Mouse (Mus musculus): ENCODE measurements around the gene Tmod3. TPM values are rescaled to one million over a fixed set of nuclear protein-coding genes. Genes with fewer than 3 reads are reported as not detected.

The Tmod3 gene
- total and polyA plus RNA-seq, 2 experiments from 2014 or later, result 33.5 to 76.5 TPM

- Histone ChIP-seq H3K4me3 (ENCODE audit: low read length) (no peak overlapping the region), H3K36me3 (ENCODE audit: insufficient read depth, low read length) (peaks cover 39% of the 10 kb centered on the region), H3K4me1 (ENCODE audit: insufficient read depth, low read length) (no peaks in the 10 kb centered on the region), H3K9ac (replicated peaks; ENCODE audit: low read length) (no peak overlapping the region), H3K27ac (no peak overlapping the region), H3K27me3 (ENCODE audit: insufficient read depth, low read length) (no peaks in the 10 kb centered on the region), H3K9me3 (ENCODE audit: low read length) (no peaks in the 10 kb centered on the region), H3K4me2 (ENCODE audit: low read depth, low read length) (no peak overlapping the region)
- WGBS, result 62% methylated on average over 8 of the region's 8 CpGs
- ATAC-seq (peak; percentile 41), DNase-seq (ENCODE audit: low spot score) (peak; percentile 38)
- no peak for TF ChIP-seq CTCF (IDR thresholded peaks at IDR 0.05; ENCODE audit: low read depth)
These were observed 96.3 kb downstream of the Tmod3 start for GRCm38 (mm10) chr9:75463050-75463660.

DNA sequence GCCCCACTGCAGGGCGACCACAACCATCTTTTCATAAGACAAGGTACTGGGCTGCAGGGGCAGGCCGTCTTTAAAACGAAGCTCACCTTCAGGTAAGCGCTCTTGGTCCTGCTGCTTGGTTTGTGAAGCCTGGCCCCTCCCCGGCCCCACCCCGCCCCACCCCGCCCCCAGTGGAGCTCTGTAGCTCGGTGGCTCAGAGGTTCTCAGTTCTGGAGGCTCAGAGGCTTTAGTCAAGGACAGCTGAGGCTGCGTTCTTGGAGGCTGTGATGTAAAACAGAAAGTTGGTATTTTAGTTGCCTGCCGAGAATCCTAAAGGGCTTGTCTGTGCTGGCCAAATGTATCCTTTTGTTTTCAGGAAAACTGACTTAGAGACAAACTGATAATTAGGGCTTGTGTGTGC lies 103.8 kb downstream of the Tmod3 start:
- Histone ChIP-seq H3K4me2 (ENCODE audit: low read depth, low read length) (no peak overlapping the region), H3K27ac (no peak overlapping the region), H3K4me3 (ENCODE audit: low read length) (no peak overlapping the region), H3K27me3 (ENCODE audit: insufficient read depth, low read length) (no peaks in the 10 kb centered on the region), H3K9me3 (ENCODE audit: low read length) (no peaks in the 10 kb centered on the region), H3K36me3 (ENCODE audit: insufficient read depth, low read length) (peaks cover 80% of the 10 kb centered on the region), H3K9ac (replicated peaks; ENCODE audit: low read length) (no peak overlapping the region), H3K4me1 (ENCODE audit: insufficient read depth, low read length) (no peaks in the 10 kb centered on the region)
- DNase-seq (ENCODE audit: low spot score), result no peak
- no peak for TF ChIP-seq CTCF (IDR thresholded peaks at IDR 0.05; ENCODE audit: low read depth)
- ATAC-seq, result no peak
- 80% methylated on average over 10 of the region's 10 CpGs for WGBS

DNA sequence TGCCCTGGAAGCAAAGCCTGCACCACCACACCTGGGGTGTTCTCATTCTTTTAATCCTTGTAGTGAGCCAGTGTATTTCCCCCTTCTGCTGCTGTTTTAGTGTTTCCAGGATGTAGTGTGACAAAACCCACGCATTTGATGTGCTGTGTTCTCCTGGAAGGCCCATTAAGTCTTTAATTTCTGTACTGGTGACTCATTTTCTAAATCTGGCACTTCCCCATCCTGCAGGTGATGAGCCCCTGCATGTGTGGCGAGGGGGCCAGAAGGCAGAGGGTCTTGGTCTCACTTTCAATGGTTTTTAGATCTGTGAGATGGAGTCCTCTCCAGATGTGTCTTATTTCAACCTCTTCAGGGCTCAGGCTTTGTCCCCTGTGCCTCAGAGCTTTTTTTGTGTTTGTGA lies 105.5 kb downstream of the Tmod3 start:
- H3K4me1 ChIP-seq (ENCODE audit: insufficient read depth, low read length), result no peaks in the 10 kb centered on the region
- H3K27me3 ChIP-seq (ENCODE audit: insufficient read depth, low read length), result no peaks in the 10 kb centered on the region
- H3K9me3 ChIP-seq (ENCODE audit: low read length), result no peaks in the 10 kb centered on the region
- no peak for TF ChIP-seq CTCF (IDR thresholded peaks at IDR 0.05; ENCODE audit: low read depth)
- ATAC-seq, result no peak
- no peak overlapping the region for H3K9ac ChIP-seq (replicated peaks; ENCODE audit: low read length)
- no peak overlapping the region for H3K27ac ChIP-seq
- no peak overlapping the region for H3K4me3 ChIP-seq (ENCODE audit: low read length)
- peaks cover 71% of the 10 kb centered on the region for H3K36me3 ChIP-seq (ENCODE audit: insufficient read depth, low read length)
- no peak overlapping the region for H3K4me2 ChIP-seq (ENCODE audit: low read depth, low read length)
- 91% methylated on average over 2 of the region's 2 CpGs for WGBS
- DNase-seq (ENCODE audit: low spot score), result no peak

DNA sequence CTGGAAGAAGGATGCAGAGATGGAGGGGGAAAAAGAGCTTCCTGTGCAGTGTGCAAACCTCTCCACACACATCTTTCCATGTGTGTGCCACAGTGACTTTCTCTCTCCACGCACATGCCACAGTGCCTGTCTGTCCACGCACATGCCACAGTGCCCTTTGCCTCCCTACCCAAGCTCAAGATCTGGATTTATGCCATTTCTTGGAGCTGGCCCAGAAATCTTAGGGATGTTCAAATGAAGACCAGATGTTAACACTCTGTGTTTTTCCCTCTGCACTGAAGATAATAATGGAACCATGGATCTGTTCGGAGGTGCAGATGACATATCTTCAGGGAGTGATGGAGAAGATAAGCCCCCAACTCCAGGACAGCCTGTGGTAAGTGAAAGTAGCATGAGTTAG lies 111.4 kb downstream of the Tmod3 start:
- ATAC-seq (no peak), DNase-seq (ENCODE audit: low spot score) (no peak)
- Histone ChIP-seq H3K4me3 (ENCODE audit: low read length) (no peak overlapping the region), H3K4me1 (ENCODE audit: insufficient read depth, low read length) (no peaks in the 10 kb centered on the region), H3K36me3 (ENCODE audit: insufficient read depth, low read length) (peaks cover 50% of the 10 kb centered on the region), H3K9ac (replicated peaks; ENCODE audit: low read length) (no peak overlapping the region), H3K27ac (no peak overlapping the region), H3K4me2 (ENCODE audit: low read depth, low read length) (no peak overlapping the region), H3K9me3 (ENCODE audit: low read length) (no peaks in the 10 kb centered on the region), H3K27me3 (ENCODE audit: insufficient read depth, low read length) (no peaks in the 10 kb centered on the region)
- WGBS, result 92% methylated on average over 3 of the region's 3 CpGs
- no peak for TF ChIP-seq CTCF (IDR thresholded peaks at IDR 0.05; ENCODE audit: low read depth)

Other genes with a start within 250 kb of the Tmod3 start
- 0.73 TPM in 1 of 2 replicates, not detected in the other for gene Bcl2l10, start 211.9 kb downstream of the Tmod3 start, total RNA-seq (2014; rRNA removed)
- gene Bcl2l10, start 211.9 kb downstream of the Tmod3 start, polyA plus RNA-seq (2015; fragmentation: Nextera tagmentation; extraction: Ambion mirVana), result not detected in 2 replicates
- gene Mapk6, start 149.7 kb downstream of the Tmod3 start, total RNA-seq (2014; rRNA removed), result 149 and 160 TPM in 2 replicates
- gene Mapk6, start 149.7 kb downstream of the Tmod3 start, polyA plus RNA-seq (2015; fragmentation: Nextera tagmentation; extraction: Ambion mirVana), result 95.7 and 109 TPM in 2 replicates
- gene Leo1, start 118.1 kb downstream of the Tmod3 start, total RNA-seq (2014; rRNA removed), result 19.4 and 22.2 TPM in 2 replicates
- 40.8 and 41.2 TPM in 2 replicates for gene Leo1, start 118.1 kb downstream of the Tmod3 start, polyA plus RNA-seq (2015; fragmentation: Nextera tagmentation; extraction: Ambion mirVana)
- 125 and 126 TPM in 2 replicates for gene Tmod2, start 51.7 kb upstream of the Tmod3 start, total RNA-seq (2014; rRNA removed)
- 361 and 363 TPM in 2 replicates for gene Tmod2, start 51.7 kb upstream of the Tmod3 start, polyA plus RNA-seq (2015; fragmentation: Nextera tagmentation; extraction: Ambion mirVana)
- 33.9 and 39.7 TPM in 2 replicates for gene Lysmd2, start 66.1 kb upstream of the Tmod3 start, total RNA-seq (2014; rRNA removed)
- 37.3 and 42.1 TPM in 2 replicates for gene Lysmd2, start 66.1 kb upstream of the Tmod3 start, polyA plus RNA-seq (2015; fragmentation: Nextera tagmentation; extraction: Ambion mirVana)
- gene Scg3, start 124.4 kb upstream of the Tmod3 start, total RNA-seq (2014; rRNA removed), result 107 and 112 TPM in 2 replicates
- 134 and 143 TPM in 2 replicates for gene Scg3, start 124.4 kb upstream of the Tmod3 start, polyA plus RNA-seq (2015; fragmentation: Nextera tagmentation; extraction: Ambion mirVana)
- 1.8 and 1.9 TPM in 2 replicates for gene Bmp5, start 215.7 kb upstream of the Tmod3 start, total RNA-seq (2014; rRNA removed)
- 2.3 and 2.4 TPM in 2 replicates for gene Bmp5, start 215.7 kb upstream of the Tmod3 start, polyA plus RNA-seq (2015; fragmentation: Nextera tagmentation; extraction: Ambion mirVana)